Mouse (Mus musculus): ENCODE measurements around the gene Hspa2. TPM values are rescaled to one million over a fixed set of nuclear protein-coding genes. Genes with fewer than 3 reads are reported as not detected.

Hspa2 gene
- total and polyA plus RNA-seq, 2 experiments from 2014 or later = 8.8 to 13.6 TPM

- no peaks in the 10 kb centered on the region for H3K9me3 ChIP-seq (ENCODE audit: low read length)
- WGBS = 28% methylated on average over 14 of the region's 14 CpGs
- peak overlapping the region; percentile 92 for H3K4me2 ChIP-seq (ENCODE audit: low read depth, low read length, poor library complexity, severe bottlenecking)
- ATAC-seq (ENCODE audit: low FRiP score) (no peak), DNase-seq (ENCODE audit: low spot score) (peak; percentile 39)
- no peak overlapping the region for H3K4me3 ChIP-seq (ENCODE audit: low read depth, low read length)
- peak overlapping the region; percentile 42; the same call in 1 of the 2 replicates for H3K9ac ChIP-seq (replicated peaks; ENCODE audit: low read length, poor library complexity, severe bottlenecking)
- TF ChIP-seq CTCF (IDR thresholded peaks at IDR 0.05) = no peak
- H3K27me3 ChIP-seq (ENCODE audit: insufficient read depth, low read length) = no peaks in the 10 kb centered on the region
- H3K36me3 ChIP-seq (ENCODE audit: insufficient read depth, low read length) = 0 out of 2 replicates have a peak, but pooled peaks cover 2% of the 10 kb centered on the region
- no peak overlapping the region for H3K27ac ChIP-seq (ENCODE audit: low read depth, low read length)
- peaks cover 8% of the 10 kb centered on the region; the same call in 1 of the 2 replicates for H3K4me1 ChIP-seq (ENCODE audit: insufficient read depth, low read length)
Observed at GRCm38 (mm10) chr12:76367096-76367995, 36.6 kb upstream of the Hspa2 start.

GRCm38 (mm10) chr12:76368201-76368789, 35.7 kb upstream of the Hspa2 start:
- no peaks in the 10 kb centered on the region for H3K9me3 ChIP-seq (ENCODE audit: low read length)
- TF ChIP-seq CTCF (IDR thresholded peaks at IDR 0.05) = no peak
- H3K4me3 ChIP-seq (ENCODE audit: low read depth, low read length) = peak overlapping the region; percentile 97
- DNase-seq (ENCODE audit: low spot score) = no peak
- H3K4me2 ChIP-seq (ENCODE audit: low read depth, low read length, poor library complexity, severe bottlenecking) = peak overlapping the region; percentile 92
- H3K9ac ChIP-seq (replicated peaks; ENCODE audit: low read length, poor library complexity, severe bottlenecking) = peak overlapping the region; percentile 98
- 7% methylated on average over 9 of the region's 9 CpGs for WGBS
- H3K27ac ChIP-seq (ENCODE audit: low read depth, low read length) = peak overlapping the region; percentile 98
- H3K36me3 ChIP-seq (ENCODE audit: insufficient read depth, low read length) = 0 out of 2 replicates have a peak, but pooled peaks cover 2% of the 10 kb centered on the region
- H3K27me3 ChIP-seq (ENCODE audit: insufficient read depth, low read length) = no peaks in the 10 kb centered on the region
- H3K4me1 ChIP-seq (ENCODE audit: insufficient read depth, low read length) = peaks cover 8% of the 10 kb centered on the region; the same call in 1 of the 2 replicates
- ATAC-seq (ENCODE audit: low FRiP score) = no peak

GRCm38 (mm10) chr12:76368790-76369205, 35.2 kb upstream of the Hspa2 start:
- ATAC-seq (ENCODE audit: low FRiP score) (peak; percentile 50), DNase-seq (ENCODE audit: low spot score) (peak; percentile 68)
- TF ChIP-seq CTCF (IDR thresholded peaks at IDR 0.05) = no peak
- no peaks in the 10 kb centered on the region for H3K27me3 ChIP-seq (ENCODE audit: insufficient read depth, low read length)
- peaks cover 8% of the 10 kb centered on the region; the same call in 1 of the 2 replicates for H3K4me1 ChIP-seq (ENCODE audit: insufficient read depth, low read length)
- H3K9ac ChIP-seq (replicated peaks; ENCODE audit: low read length, poor library complexity, severe bottlenecking) = peak overlapping the region; percentile 98
- H3K4me3 ChIP-seq (ENCODE audit: low read depth, low read length) = peak overlapping the region; percentile 97
- H3K9me3 ChIP-seq (ENCODE audit: low read length) = no peaks in the 10 kb centered on the region
- WGBS = under 1% methylated on average over 25 of the region's 26 CpGs
- peak overlapping the region; percentile 92 for H3K4me2 ChIP-seq (ENCODE audit: low read depth, low read length, poor library complexity, severe bottlenecking)
- peak overlapping the region; percentile 98 for H3K27ac ChIP-seq (ENCODE audit: low read depth, low read length)
- H3K36me3 ChIP-seq (ENCODE audit: insufficient read depth, low read length) = 0 out of 2 replicates have a peak, but pooled peaks cover 2% of the 10 kb centered on the region

- no peaks in the 10 kb centered on the region for H3K9me3 ChIP-seq (ENCODE audit: low read length)
- WGBS = under 1% methylated on average over 68 of the region's 96 CpGs
- H3K36me3 ChIP-seq (ENCODE audit: insufficient read depth, low read length) = 0 out of 2 replicates have a peak, but pooled peaks cover 2% of the 10 kb centered on the region
- no peaks in the 10 kb centered on the region for H3K27me3 ChIP-seq (ENCODE audit: insufficient read depth, low read length)
- peak; percentile 95 for DNase-seq (ENCODE audit: low spot score)
- H3K4me1 ChIP-seq (ENCODE audit: insufficient read depth, low read length) = peaks cover 8% of the 10 kb centered on the region; the same call in 1 of the 2 replicates
- peak within 1 kb of the TSS; percentile 98 for H3K9ac ChIP-seq (replicated peaks; ENCODE audit: low read length, poor library complexity, severe bottlenecking)
- peak within 1 kb of the TSS; percentile 97 for H3K4me3 ChIP-seq (ENCODE audit: low read depth, low read length)
- TF ChIP-seq CTCF (IDR thresholded peaks at IDR 0.05) = no peak
- peak within 1 kb of the TSS; percentile 98 for H3K27ac ChIP-seq (ENCODE audit: low read depth, low read length)
- H3K4me2 ChIP-seq (ENCODE audit: low read depth, low read length, poor library complexity, severe bottlenecking) = peak within 1 kb of the TSS; percentile 92
- ATAC-seq (ENCODE audit: low FRiP score) = peak; percentile 91
Observed at GRCm38 (mm10) chr12:76369206-76369977, 34.6 kb upstream of the Hspa2 start, which contains the start of gene Zbtb25. TSS of gene Zbtb25 (minus strand) at chr12:76369602.

GRCm38 (mm10) chr12:76369978-76370830, 33.8 kb upstream of the Hspa2 start, which contains the start of gene Zbtb1:
TSS of gene Zbtb1 (plus strand) at chr12:76370266.
- Histone ChIP-seq H3K4me1 (ENCODE audit: insufficient read depth, low read length) (peaks cover 8% of the 10 kb centered on the region; the same call in 1 of the 2 replicates), H3K4me3 (ENCODE audit: low read depth, low read length) (peak within 1 kb of the TSS; percentile 97), H3K9me3 (ENCODE audit: low read length) (no peaks in the 10 kb centered on the region), H3K4me2 (ENCODE audit: low read depth, low read length, poor library complexity, severe bottlenecking) (peak within 1 kb of the TSS; percentile 92), H3K36me3 (ENCODE audit: insufficient read depth, low read length) (0 out of 2 replicates have a peak, but pooled peaks cover 2% of the 10 kb centered on the region), H3K9ac (replicated peaks; ENCODE audit: low read length, poor library complexity, severe bottlenecking) (peak within 1 kb of the TSS; percentile 98), H3K27ac (ENCODE audit: low read depth, low read length) (peak within 1 kb of the TSS; percentile 98), H3K27me3 (ENCODE audit: insufficient read depth, low read length) (no peaks in the 10 kb centered on the region)
- DNase-seq (ENCODE audit: low spot score) (peak; percentile 77), ATAC-seq (ENCODE audit: low FRiP score) (peak; percentile 58)
- WGBS = under 1% methylated on average over 69 of the region's 99 CpGs
- TF ChIP-seq CTCF (IDR thresholded peaks at IDR 0.05) = peak; percentile 35
